10 mouse cellular contexts compared by ENCODE assay signal in genomic region chr14:61689776-61690175, GRCm38 (mm10).
A peak's percentile ranks its signal among the peaks of the same experiment; 100 is the strongest.
DNase-seq lines count a peak whose midpoint lies in the region; ATAC-seq and TF ChIP-seq lines count a peak whose summit lies in the region.
"Had no signal": no experiment of that assay in that cellular context is flagged by ENCODE, and none has a peak within 500 bp of the region (broad histone marks: within the 10 kb centered on the region; RNA-seq: fewer than 3 reads in every experiment).

No protein-coding gene starts in this region.

- H3K9ac ChIP-seq in heart, embryonic 12.5 days = no peak overlapping the region; the same call in 1 of the 2 replicates
- peak overlapping the region; percentile 46 for H3K9ac ChIP-seq in ES-Bruce4 (ENCODE audit: low read depth, poor library complexity, severe bottlenecking)
- H3K9ac ChIP-seq in forebrain, postnatal 0 days = no peak overlapping the region
- H3K9ac ChIP-seq in liver, embryonic 15.5 days = no peak overlapping the region

- no peaks in the 10 kb centered on the region for H3K9me3 ChIP-seq in heart, embryonic 12.5 days (replicated peaks)
- no peaks in the 10 kb centered on the region for H3K9me3 ChIP-seq in ES-Bruce4 (replicated peaks; ENCODE audit: control insufficient read depth, insufficient read depth, low read length, poor library complexity, severe bottlenecking)
- H3K9me3 ChIP-seq in forebrain, postnatal 0 days (ENCODE audit: low read length) = no peaks in the 10 kb centered on the region
- H3K9me3 ChIP-seq in liver, embryonic 15.5 days (replicated peaks) = no peaks in the 10 kb centered on the region

- TF ChIP-seq CTCF in ES-Bruce4 (IDR thresholded peaks at IDR 0.05; ENCODE audit: low read depth, low read length) = no peak
- no peak for TF ChIP-seq CTCF in forebrain, postnatal 0 days (IDR thresholded peaks at IDR 0.05; ENCODE audit: low read depth)

- no peak for TF ChIP-seq POLR2A in ES-Bruce4 (IDR thresholded peaks at IDR 0.05; ENCODE audit: insufficient read depth, low read length)

- peak overlapping the region; percentile 38 for H3K4me3 ChIP-seq in heart, embryonic 12.5 days
- H3K4me3 ChIP-seq in ES-Bruce4 (ENCODE audit: low read depth, low read length) = peak overlapping the region; percentile 19
- H3K4me3 ChIP-seq in forebrain, postnatal 0 days (ENCODE audit: low read depth, low read length) = no peak overlapping the region
- H3K4me3 ChIP-seq in liver, embryonic 15.5 days (replicated peaks) = peak overlapping the region; percentile 24

- DNase-seq in heart, adult 8-10 months (ENCODE audit: low spot score) = no peak
- no peak for DNase-seq in forebrain, postnatal 0 days
- DNase-seq in right cerebral cortex, postnatal 14 days = no peak
- DNase-seq in ovary, postnatal 36 days (ENCODE audit: low spot score) = no peak
- DNase-seq in natural killer cell, adult 2 months (ENCODE audit: low spot score in 2 of 2) = no peak
- DNase-seq: adrenal gland, postnatal 10 days; layer of hippocampus, adult 9-11 months had no signal

- ATAC-seq in heart, embryonic 12.5 days (ENCODE audit: insufficient number of reproducible peaks, low FRiP score) = no peak
- no peak for ATAC-seq in forebrain, postnatal 0 days
- no peak for ATAC-seq in liver, embryonic 15.5 days (ENCODE audit: insufficient read depth)

- H3K27ac ChIP-seq in heart, embryonic 12.5 days (ENCODE audit: poor library complexity, severe bottlenecking) = no peak overlapping the region
- no peak overlapping the region for H3K27ac ChIP-seq in ES-Bruce4 (ENCODE audit: insufficient read depth, low read length)
- no peak overlapping the region for H3K27ac ChIP-seq in forebrain, postnatal 0 days (ENCODE audit: low read depth, low read length)
- H3K27ac ChIP-seq in liver, embryonic 15.5 days (replicated peaks) = no peak overlapping the region

- H3K27me3 ChIP-seq in heart, embryonic 12.5 days (replicated peaks) = peaks cover 38% of the 10 kb centered on the region
- peaks cover 30% of the 10 kb centered on the region for H3K27me3 ChIP-seq in ES-Bruce4 (ENCODE audit: control insufficient read depth, insufficient read depth, low read length, poor library complexity, severe bottlenecking)
- peaks cover 4% of the 10 kb centered on the region for H3K27me3 ChIP-seq in forebrain, postnatal 0 days (ENCODE audit: insufficient read depth, low read length)
- peaks cover 83% of the 10 kb centered on the region for H3K27me3 ChIP-seq in liver, embryonic 15.5 days

- H3K4me1 ChIP-seq in heart, embryonic 12.5 days (replicated peaks) = peaks cover 30% of the 10 kb centered on the region
- H3K4me1 ChIP-seq in ES-Bruce4 (ENCODE audit: control insufficient read depth, insufficient read depth, low read length) = no peaks in the 10 kb centered on the region
- no peaks in the 10 kb centered on the region for H3K4me1 ChIP-seq in forebrain, postnatal 0 days (ENCODE audit: insufficient read depth)
- peaks cover 42% of the 10 kb centered on the region for H3K4me1 ChIP-seq in liver, embryonic 15.5 days (replicated peaks)

- H3K4me2 ChIP-seq in heart, embryonic 12.5 days = peak overlapping the region; percentile 69
- H3K4me2 ChIP-seq in forebrain, postnatal 0 days (ENCODE audit: low read depth) = peak overlapping the region; percentile 9; the same call in 1 of the 2 replicates
- peak overlapping the region; percentile 51 for H3K4me2 ChIP-seq in liver, embryonic 15.5 days

- H3K36me3 ChIP-seq in heart, embryonic 12.5 days = no peaks in the 10 kb centered on the region
- H3K36me3 ChIP-seq in ES-Bruce4 (ENCODE audit: control insufficient read depth, insufficient read depth, low read length, poor library complexity, severe bottlenecking) = no peaks in the 10 kb centered on the region
- no peaks in the 10 kb centered on the region for H3K36me3 ChIP-seq in forebrain, postnatal 0 days (ENCODE audit: insufficient read depth)
- no peaks in the 10 kb centered on the region for H3K36me3 ChIP-seq in liver, embryonic 15.5 days (replicated peaks)

- no peak for TF ChIP-seq EP300 in ES-Bruce4 (IDR thresholded peaks at IDR 0.05; ENCODE audit: insufficient read depth, low read depth, low read length)

- 12% methylated on average over 24 of the region's 24 CpGs for WGBS in heart, embryonic 12.5 days
- 39% methylated on average over 24 of the region's 24 CpGs for WGBS in forebrain, postnatal 0 days
- WGBS in liver, embryonic 15.5 days (ENCODE audit: insufficient replicate concordance) = 20% methylated on average over 24 of the region's 24 CpGs

Comparison
In these comparisons a context has a peak if more than half of its experiments do, and no peak if none do; other contexts are left out.
1. H3K4me2 ChIP-seq: peak in every context shown above with its lines; median percentile 69 in heart, embryonic 12.5 days; 51 in liver, embryonic 15.5 days; 9 in forebrain, postnatal 0 days.